Mouse (Mus musculus) midbrain, embryonic 14.5 days (tissue): ENCODE measurements around the gene Sh3bp5. TPM values are rescaled to one million over a fixed set of nuclear protein-coding genes. Genes with fewer than 3 reads are reported as not detected.

Experiments used
- ATAC-seq: fragments of 200-750 bp; cut with Nextera tagmentation; 2 replicates; pipeline ENCODE4 v1.8.0; 2017; ENCODE audit warnings: moderate number of reproducible peaks, moderate library complexity; ENCODE audit not compliant: low FRiP score, low TSS enrichment
- DNase-seq: peaks from one replicate; pipeline ENCODE4 v3.0.0-alpha.2; 2015
- H3K27ac ChIP-seq: fragments of 300-500 bp; sonication (generic); replicated peaks from 2 replicates; pipeline ENCODE4 v1.5.1; 2014; ENCODE audit warnings: mild to moderate bottlenecking, low read depth, low read length, moderate library complexity
- H3K27me3 ChIP-seq: fragments of 300-500 bp; sonication (generic); 2 replicates; pipeline ENCODE4 v1.6.1; 2014; ENCODE audit warnings: low read length, control low read depth, mixed read lengths; ENCODE audit not compliant: control insufficient read depth, insufficient read depth
- H3K36me3 ChIP-seq: fragments of 300-500 bp; sonication (generic); 2 replicates; pipeline ENCODE4 v1.6.1; 2014; ENCODE audit warnings: low read length, control low read depth; ENCODE audit not compliant: control insufficient read depth, insufficient read depth
- H3K4me1 ChIP-seq: fragments of 300-500 bp; sonication (generic); 2 replicates; pipeline ENCODE4 v1.6.1; 2014; ENCODE audit warnings: mild to moderate bottlenecking, antibody characterized with exemption, low read length, control low read depth; ENCODE audit not compliant: control insufficient read depth, insufficient read depth
- H3K4me2 ChIP-seq: fragments of 300-500 bp; sonication (generic); 2 replicates; pipeline ENCODE4 v1.6.1; 2014; ENCODE audit warnings: mild to moderate bottlenecking, low read length, moderate library complexity
- H3K4me3 ChIP-seq: fragments of 300-500 bp; sonication (generic); replicated peaks from 2 replicates; pipeline ENCODE4 v1.5.1; 2014; ENCODE audit warnings: low read depth, low read length
- H3K9ac ChIP-seq: fragments of 300-500 bp; sonication (generic); replicated peaks from 2 replicates; pipeline ENCODE4 v1.6.1; 2014; ENCODE audit warnings: mild to moderate bottlenecking, low read length, moderate library complexity
- H3K9me3 ChIP-seq: fragments of 300-500 bp; sonication (generic); 2 replicates; pipeline ENCODE4 v1.6.1; 2016; ENCODE audit warnings: low read length, control low read depth, mixed read lengths; ENCODE audit not compliant: control insufficient read depth
- WGBS: fragments of 180-500 bp; shearing (Covaris S2); extraction: QIAGEN DNeasy Blood & Tissue Kit; methylation state at CpG from one replicate; pipeline ENCODE4 v1.1.7; 2014; 5-methylcytosine and 5-hydroxymethylcytosine counted together
- polyA plus RNA-seq: library from polyadenylated mRNA; unstranded; fragments of >200 nt; fragmentation: Nextera tagmentation; extraction: Ambion mirVana; gene quantifications from 2 replicates; pipeline ENCODE4 v1.2.1, GENCODE M21; 2014

Gene Sh3bp5
- polyA plus RNA-seq, 1 experiment from 2014 or later = 82.4 TPM

DNA sequence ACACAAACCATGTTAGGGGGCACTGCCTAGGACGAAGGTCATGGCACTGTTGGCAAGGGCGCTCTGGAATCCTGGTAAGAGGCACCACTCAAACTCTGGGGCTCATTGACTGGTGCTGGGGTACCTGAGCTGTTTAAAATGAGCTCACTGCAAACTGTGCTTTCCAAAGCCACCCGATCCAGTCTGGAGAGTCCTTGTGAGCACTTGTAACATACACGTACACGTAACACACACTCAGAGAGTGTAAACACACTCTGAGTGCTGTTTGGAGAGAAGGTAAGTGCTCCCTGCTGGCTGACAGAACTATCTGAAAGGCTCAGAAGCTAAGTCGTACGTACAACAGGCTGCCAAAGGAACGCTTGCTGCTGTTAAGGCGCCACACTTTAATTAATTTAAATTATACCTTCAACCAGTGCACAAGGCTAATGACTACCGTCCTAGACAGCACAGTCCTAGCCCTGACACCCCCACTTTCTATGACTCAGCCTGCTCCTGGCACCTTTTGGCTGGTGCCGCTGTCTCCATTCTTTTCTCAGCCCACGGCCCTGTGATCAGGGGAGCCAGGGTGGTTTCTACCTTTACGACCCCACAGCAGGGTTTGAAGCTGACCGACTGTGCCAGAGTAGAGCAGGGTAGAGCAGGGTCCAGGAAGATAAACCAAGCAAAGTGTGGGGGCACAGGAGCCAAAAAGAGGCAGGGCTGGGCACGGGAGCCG, 18.9 kb downstream of the Sh3bp5 start:
- no peak for DNase-seq
- no peak overlapping the region for H3K9ac ChIP-seq
- ATAC-seq = no peak
- H3K9me3 ChIP-seq = no peaks in the 10 kb centered on the region
- WGBS = 87% methylated on average over 16 of the region's 16 CpGs
- H3K27ac ChIP-seq = no peak overlapping the region
- H3K4me2 ChIP-seq = no peak overlapping the region
- H3K27me3 ChIP-seq = no peaks in the 10 kb centered on the region
- H3K4me1 ChIP-seq = peaks cover 9% of the 10 kb centered on the region; the same call in 1 of the 2 replicates
- no peak overlapping the region for H3K4me3 ChIP-seq
- 0 out of 2 replicates have a peak, but pooled peaks cover 1% of the 10 kb centered on the region for H3K36me3 ChIP-seq

DNA sequence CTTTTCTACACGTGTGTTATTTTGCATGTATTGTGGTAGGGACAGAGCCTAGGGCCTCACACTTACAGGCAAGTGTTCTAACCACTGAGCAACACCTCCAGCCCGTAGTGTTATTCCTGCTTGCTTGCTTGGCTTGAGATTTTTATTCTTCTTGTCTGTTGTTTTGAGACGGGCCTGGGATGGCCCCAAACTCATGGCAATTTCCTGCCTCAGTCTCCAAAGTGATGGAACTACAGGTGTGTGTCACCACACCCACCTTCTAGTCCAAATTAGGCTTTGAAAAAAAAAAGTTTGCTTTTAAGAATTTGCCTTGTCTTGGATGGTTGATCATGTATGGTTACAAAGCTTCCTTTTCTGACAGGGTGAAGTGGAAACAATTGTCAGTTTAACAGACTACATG, 19.5 kb downstream of the Sh3bp5 start:
- Histone ChIP-seq H3K4me2 (no peak overlapping the region), H3K9ac (no peak overlapping the region), H3K4me3 (no peak overlapping the region), H3K36me3 (peaks cover under 1% of the 10 kb centered on the region), H3K9me3 (no peaks in the 10 kb centered on the region), H3K4me1 (peaks cover 9% of the 10 kb centered on the region; the same call in 1 of the 2 replicates), H3K27me3 (no peaks in the 10 kb centered on the region), H3K27ac (no peak overlapping the region)
- DNase-seq = no peak
- 72% methylated on average over 3 of the region's 3 CpGs for WGBS
- no peak for ATAC-seq

DNA sequence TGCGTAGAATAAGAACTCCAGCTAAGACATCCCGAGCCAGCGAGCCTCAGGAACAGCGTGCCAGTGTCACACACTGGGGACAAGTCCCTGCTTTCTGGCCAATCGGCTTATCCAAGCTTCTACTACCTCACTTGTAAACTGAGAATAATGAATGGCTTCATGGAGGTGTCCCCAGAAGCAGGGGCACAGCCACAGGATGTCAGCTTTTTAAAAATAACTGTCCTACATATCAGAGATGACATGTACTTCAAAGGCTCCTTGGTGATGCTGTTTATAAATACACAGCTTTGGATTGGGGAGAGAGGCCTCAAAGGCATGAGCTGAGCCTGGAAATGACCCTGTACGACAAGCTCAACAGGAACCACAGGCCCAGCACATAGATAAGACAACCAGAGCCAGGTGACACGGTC, 20.9 kb downstream of the Sh3bp5 start:
- DNase-seq = no peak
- Histone ChIP-seq H3K9ac (no peak overlapping the region), H3K27me3 (no peaks in the 10 kb centered on the region), H3K4me2 (no peak overlapping the region), H3K4me3 (no peak overlapping the region), H3K36me3 (peaks cover 14% of the 10 kb centered on the region), H3K4me1 (peaks cover 5% of the 10 kb centered on the region; the same call in 1 of the 2 replicates), H3K9me3 (no peaks in the 10 kb centered on the region), H3K27ac (no peak overlapping the region)
- no peak for ATAC-seq
- 76% methylated on average over 7 of the region's 7 CpGs for WGBS

DNA sequence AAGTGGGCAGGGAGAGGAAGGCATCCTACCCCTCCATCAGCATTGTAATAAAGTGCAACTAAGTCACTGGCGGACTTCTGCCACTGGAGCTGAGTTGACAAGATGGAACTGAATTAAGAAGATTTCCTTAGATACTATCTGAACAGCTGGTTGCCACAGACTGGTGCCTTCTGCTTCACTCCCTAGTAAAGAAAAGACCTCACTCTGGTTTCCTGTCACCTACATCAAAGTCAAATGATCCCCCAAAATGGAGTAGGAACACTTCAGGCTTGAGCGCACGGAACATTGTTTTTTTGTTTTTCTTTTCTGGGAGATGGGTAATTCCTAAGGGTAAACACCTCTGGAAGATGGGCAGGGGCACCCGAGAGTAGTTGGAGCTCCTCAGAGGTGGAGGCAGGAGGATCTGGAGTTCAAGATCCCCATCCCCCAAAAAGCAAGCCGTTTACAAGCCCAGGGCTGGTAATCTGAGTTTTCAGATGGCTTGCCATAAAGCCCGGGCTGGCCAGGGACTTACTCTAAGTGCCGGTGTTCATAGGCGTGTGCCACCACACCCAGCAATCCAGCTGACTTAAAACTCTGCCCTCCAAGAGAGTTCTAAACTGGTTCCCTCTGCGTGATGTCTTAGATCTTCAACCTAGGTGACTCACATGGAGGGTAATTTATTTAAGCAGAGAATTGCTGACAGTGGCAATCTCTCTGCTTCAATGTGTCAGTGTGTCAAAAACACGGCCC, 21.5 kb downstream of the Sh3bp5 start:
- Histone ChIP-seq H3K27me3 (no peaks in the 10 kb centered on the region), H3K4me2 (no peak overlapping the region), H3K36me3 (peaks cover 14% of the 10 kb centered on the region), H3K9me3 (no peaks in the 10 kb centered on the region), H3K9ac (no peak overlapping the region), H3K4me3 (no peak overlapping the region), H3K4me1 (peaks cover 5% of the 10 kb centered on the region; the same call in 1 of the 2 replicates), H3K27ac (no peak overlapping the region)
- ATAC-seq (no peak), DNase-seq (no peak)
- WGBS = 75% methylated on average over 10 of the region's 10 CpGs

DNA sequence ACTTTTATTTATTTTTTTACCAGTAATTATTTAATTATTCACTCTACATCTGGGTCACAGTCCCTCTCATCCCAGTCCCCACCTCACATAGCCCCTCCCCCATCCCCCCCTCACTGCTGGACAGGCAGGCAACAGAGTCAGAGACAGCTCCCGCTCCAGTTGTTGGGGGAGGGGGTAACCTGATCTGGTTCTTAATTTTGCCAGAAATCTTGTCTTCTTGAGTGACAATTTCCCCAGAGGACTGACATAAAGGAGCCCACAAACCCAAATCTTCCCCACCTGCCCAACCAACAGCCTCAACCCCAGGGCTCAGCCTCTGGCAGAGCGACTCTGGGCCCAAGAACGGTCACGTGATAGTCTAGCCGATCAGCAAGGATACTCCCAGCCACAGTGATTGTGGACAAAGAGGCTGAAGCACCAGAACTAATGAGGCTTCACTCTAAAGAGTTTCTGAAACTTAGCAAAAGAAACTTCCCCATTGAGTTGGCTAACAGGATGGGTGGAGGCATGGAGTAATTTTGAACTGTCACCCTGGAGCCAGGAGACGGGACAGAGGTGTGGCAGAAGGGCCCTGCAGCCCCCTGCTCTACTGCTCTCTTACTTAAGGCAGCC, 22.3 kb downstream of the Sh3bp5 start:
- ATAC-seq (no peak), DNase-seq (no peak)

DNA sequence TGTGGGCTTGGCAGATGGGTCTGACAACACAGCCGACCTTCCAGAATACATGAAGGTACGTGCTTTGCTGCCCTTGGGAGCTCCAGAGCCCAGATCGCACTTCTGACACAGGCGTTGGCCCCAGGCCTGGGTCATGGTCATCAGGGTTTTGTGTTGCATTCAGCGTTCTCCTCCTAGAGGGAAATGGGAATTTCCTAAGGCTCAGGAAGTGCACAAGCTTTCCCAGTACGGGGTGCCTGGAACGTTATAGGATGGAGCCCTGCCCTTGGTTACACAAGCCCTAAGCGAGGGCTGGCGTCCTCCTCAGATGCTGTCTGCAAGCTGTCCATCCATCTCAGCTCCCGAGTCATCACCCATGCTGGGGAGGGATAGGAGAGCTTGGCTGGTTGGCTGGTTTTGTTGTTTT, 23.2 kb downstream of the Sh3bp5 start:
- H3K4me3 ChIP-seq = no peak overlapping the region
- H3K4me1 ChIP-seq = peaks cover 5% of the 10 kb centered on the region; the same call in 1 of the 2 replicates
- 81% methylated on average over 10 of the region's 10 CpGs for WGBS
- no peak overlapping the region for H3K4me2 ChIP-seq
- DNase-seq (no peak), ATAC-seq (no peak)
- H3K27me3 ChIP-seq = no peaks in the 10 kb centered on the region
- H3K9ac ChIP-seq = no peak overlapping the region
- H3K36me3 ChIP-seq = peaks cover 23% of the 10 kb centered on the region
- no peaks in the 10 kb centered on the region for H3K9me3 ChIP-seq
- no peak overlapping the region for H3K27ac ChIP-seq

More for the DNA sequence above, 22.3 kb downstream of the Sh3bp5 start:
- 28% methylated on average over 6 of the region's 6 CpGs for WGBS
- peaks cover 5% of the 10 kb centered on the region; the same call in 1 of the 2 replicates for H3K4me1 ChIP-seq
- no peak overlapping the region for H3K9ac ChIP-seq
- H3K27me3 ChIP-seq = no peaks in the 10 kb centered on the region
- no peak overlapping the region for H3K4me2 ChIP-seq
- H3K36me3 ChIP-seq = peaks cover 21% of the 10 kb centered on the region
- H3K9me3 ChIP-seq = no peaks in the 10 kb centered on the region
- no peak overlapping the region for H3K4me3 ChIP-seq
- H3K27ac ChIP-seq = no peak overlapping the region

DNA sequence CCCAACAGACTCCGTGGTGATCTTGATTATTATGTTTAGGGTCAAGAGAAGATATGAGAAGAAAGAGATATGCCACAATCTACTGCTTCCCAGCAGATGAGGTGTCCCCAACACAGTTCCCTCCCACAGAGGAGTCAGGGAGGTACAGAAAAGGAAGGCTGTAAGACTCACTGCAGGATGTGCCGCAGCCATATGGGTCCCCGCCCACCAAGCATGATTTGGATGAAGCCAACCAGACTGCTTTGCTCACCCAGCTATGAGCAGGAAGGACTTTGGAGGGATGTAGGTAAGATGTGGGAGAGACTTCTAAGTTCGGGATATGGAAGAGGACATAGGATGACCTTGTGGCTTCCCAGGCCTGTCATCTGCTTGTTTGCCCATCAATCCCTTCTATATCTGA, 25.1 kb downstream of the Sh3bp5 start:
- WGBS = 93% methylated on average over 4 of the region's 4 CpGs
- Histone ChIP-seq H3K9ac (no peak overlapping the region), H3K4me1 (peaks cover 5% of the 10 kb centered on the region; the same call in 1 of the 2 replicates), H3K9me3 (no peaks in the 10 kb centered on the region), H3K27ac (no peak overlapping the region), H3K27me3 (no peaks in the 10 kb centered on the region), H3K36me3 (peaks cover 32% of the 10 kb centered on the region), H3K4me2 (no peak overlapping the region), H3K4me3 (no peak overlapping the region)
- ATAC-seq = no peak
- DNase-seq = no peak

DNA sequence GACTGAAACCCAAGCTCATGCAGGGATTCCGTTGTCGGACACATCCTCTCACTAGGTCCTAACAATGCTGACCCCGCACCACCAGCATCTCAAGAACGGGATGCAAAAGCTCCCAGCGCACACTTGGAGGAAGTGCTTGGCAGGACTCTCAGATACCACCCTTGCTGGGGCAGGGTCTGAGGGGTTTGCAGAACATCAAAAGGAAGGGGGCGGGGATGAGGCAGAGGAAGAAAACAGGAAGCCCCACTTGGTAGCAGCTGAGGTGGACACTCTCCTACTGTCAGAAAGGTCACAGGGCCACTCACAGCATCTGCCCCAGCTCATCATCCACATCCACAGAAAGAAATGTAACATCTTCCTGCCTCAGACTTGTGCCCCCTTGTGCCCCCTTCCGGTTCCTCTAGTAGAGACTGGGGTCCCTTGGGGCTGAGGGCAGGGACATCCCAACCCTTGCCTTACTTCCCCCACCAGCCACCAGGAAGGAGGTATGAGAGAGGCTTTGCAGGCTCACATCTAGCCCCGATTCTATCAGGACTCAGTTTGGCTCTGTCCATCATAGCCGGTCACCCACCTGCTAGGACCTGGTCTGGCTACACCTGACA, 25.7 kb downstream of the Sh3bp5 start:
- H3K27me3 ChIP-seq = no peaks in the 10 kb centered on the region
- no peak overlapping the region for H3K27ac ChIP-seq
- H3K36me3 ChIP-seq = peaks cover 36% of the 10 kb centered on the region
- no peak overlapping the region for H3K9ac ChIP-seq
- H3K4me1 ChIP-seq = peaks cover 5% of the 10 kb centered on the region; the same call in 1 of the 2 replicates
- no peaks in the 10 kb centered on the region for H3K9me3 ChIP-seq
- no peak overlapping the region for H3K4me2 ChIP-seq
- 90% methylated on average over 9 of the region's 9 CpGs for WGBS
- ATAC-seq (no peak), DNase-seq (no peak)
- no peak overlapping the region for H3K4me3 ChIP-seq
